Mouse (Mus musculus) testis, adult 2 months (tissue): ENCODE data around the gene Cbx8.

Experiments used
- CTCF ChIP-seq: fragments of 200-500 bp; IDR thresholded peaks from 2 replicates; pipeline ENCODE4 v1.5.1; 2012; ENCODE audit warnings: low read depth, mild to moderate bottlenecking, inconsistent platforms, low read length, moderate library complexity; ENCODE audit not compliant: control insufficient read depth, insufficient read depth, insufficient replicate concordance
- POLR2A ChIP-seq: fragments of 200-500 bp; IDR thresholded peaks from 2 replicates; pipeline ENCODE4 v1.6.1; 2012; ENCODE audit warnings: low read depth, mild to moderate bottlenecking, inconsistent platforms, low read length, moderate library complexity; ENCODE audit not compliant: control insufficient read depth

- TF ChIP-seq CTCF (peak; percentile 49; the same call in 1 of the 2 replicates), POLR2A (no peak)
Measured at GRCm38 (mm10) chr11:119000877-119001276, 39.9 kb downstream of the Cbx8 start.
